Mouse (Mus musculus) c-Kit-negative CD71-positive TER-119-positive erythroid progenitor cells, embryonic 14.5 days (primary cell): Measurements from ENCODE around the gene Gm8720.
"Not testable (repeated sequence)": the region's sequence is repeated elsewhere in the genome, so short reads cannot be mapped to it uniquely, and the experiment has no call there.

Source experiments
- DNase-seq: peaks from one replicate; pipeline ENCODE4 v3.0.0-alpha.2; 2013; ENCODE audit warnings: low read depth, low spot score

The Gm8720 gene

GRCm38 (mm10) chr7:23067356-23067755 is at the start of gene Gm8720:
Gm8720 (minus strand) TSS chr7:23067456.
- not testable (repeated sequence) for DNase-seq

- DNase-seq = not testable (repeated sequence)
Measured at GRCm38 (mm10) chr7:23055240-23055639, 12.0 kb downstream of the Gm8720 start, which contains the start of gene Vmn1r163. Vmn1r163 (plus strand) TSS chr7:23055540.

- not testable (repeated sequence) for DNase-seq
Measured at GRCm38 (mm10) chr7:23019823-23020222, 47.4 kb downstream of the Gm8720 start, which contains the start of gene Gm4216. Gm4216 (minus strand) TSS chr7:23019923.
